Mouse (Mus musculus) 416B (cell line): ENCODE results near the gene Slc29a1.

Experiments used
- DNase-seq: peaks from one replicate; pipeline ENCODE4 v3.0.0; 2011; ENCODE audit warnings: low read depth

Slc29a1 gene

GRCm38 (mm10) chr17:45568990-45569389 lies 30.4 kb downstream of the Slc29a1 start:
- no peak for DNase-seq

- peak; percentile 66 for DNase-seq
These were observed 32.2 kb downstream of the Slc29a1 start for GRCm38 (mm10) chr17:45567162-45567601.

GRCm38 (mm10) chr17:45566360-45567161 lies 32.8 kb downstream of the Slc29a1 start:
- DNase-seq, result peak; percentile 65

- DNase-seq, result no peak
These were observed 33.4 kb downstream of the Slc29a1 start for GRCm38 (mm10) chr17:45566031-45566359.

- no peak for DNase-seq
These were observed 34.3 kb downstream of the Slc29a1 start for GRCm38 (mm10) chr17:45565103-45565502.

- no peak for DNase-seq
These were observed 34.8 kb downstream of the Slc29a1 start for GRCm38 (mm10) chr17:45564531-45565084.

GRCm38 (mm10) chr17:45563655-45564530 lies 35.5 kb downstream of the Slc29a1 start, which contains the start of gene Slc35b2:
Slc35b2 (plus strand) TSS chr17:45563874.
- DNase-seq, result peak; percentile 93

- DNase-seq, result no peak
These were observed 36.2 kb downstream of the Slc29a1 start for GRCm38 (mm10) chr17:45563216-45563615.

GRCm38 (mm10) chr17:45559732-45560525 lies 39.5 kb downstream of the Slc29a1 start:
- no peak for DNase-seq

GRCm38 (mm10) chr17:45557998-45558862 lies 41.2 kb downstream of the Slc29a1 start:
- peak; percentile 54 for DNase-seq

GRCm38 (mm10) chr17:45557246-45557824 lies 42.1 kb downstream of the Slc29a1 start:
- no peak for DNase-seq

GRCm38 (mm10) chr17:45556514-45557245 lies 42.7 kb downstream of the Slc29a1 start:
- DNase-seq, result peak; percentile 46

- no peak for DNase-seq
These were observed 43.3 kb downstream of the Slc29a1 start for GRCm38 (mm10) chr17:45556107-45556489.

- peak; percentile 94 for DNase-seq
These were observed 43.8 kb downstream of the Slc29a1 start, which contains the start of gene Nfkbie for GRCm38 (mm10) chr17:45555452-45556106. Nfkbie (plus strand) TSS chr17:45555703.

GRCm38 (mm10) chr17:45554420-45554819 lies 45.0 kb downstream of the Slc29a1 start:
- DNase-seq, result peak; percentile 71

- DNase-seq, result no peak
These were observed 46.3 kb downstream of the Slc29a1 start for GRCm38 (mm10) chr17:45553065-45553464.

GRCm38 (mm10) chr17:45551816-45552451 lies 47.5 kb downstream of the Slc29a1 start:
- DNase-seq, result peak; percentile 85

- DNase-seq, result no peak
These were observed 48.1 kb downstream of the Slc29a1 start for GRCm38 (mm10) chr17:45551249-45551796.
